Mouse (Mus musculus): Measurements from ENCODE around the gene Atp13a3.

Gene Atp13a3

GRCm38 (mm10) chr16:30271941-30272595 lies 133.7 kb downstream of the Atp13a3 start:
- DNase-seq: no peak

GRCm38 (mm10) chr16:30271223-30271761 lies 134.5 kb downstream of the Atp13a3 start:
- DNase-seq: no peak

- DNase-seq: no peak
These were observed 138.4 kb downstream of the Atp13a3 start, which contains the start of gene Cpn2 for GRCm38 (mm10) chr16:30267359-30267758. Gene Cpn2, minus strand, starts transcription at chr16:30267499.

- DNase-seq: no peak
These were observed 139.2 kb downstream of the Atp13a3 start for GRCm38 (mm10) chr16:30266561-30266960.

GRCm38 (mm10) chr16:30265611-30266010 lies 140.2 kb downstream of the Atp13a3 start:
- no peak for DNase-seq

- DNase-seq: no peak
These were observed 142.6 kb downstream of the Atp13a3 start for GRCm38 (mm10) chr16:30263156-30263555.

- DNase-seq: peak; percentile 41
These were observed 143.1 kb downstream of the Atp13a3 start for GRCm38 (mm10) chr16:30262664-30263063.

All from cerebellum, adult 11 months (tissue).